Mouse (Mus musculus): ENCODE measurements around the gene Astn2. TPM values are rescaled to one million over a fixed set of nuclear protein-coding genes. Genes with fewer than 3 reads are reported as not detected.

Astn2 gene
- total RNA-seq, 2 experiments from 2014 or later, result not detected

GRCm38 (mm10) chr4:66314806-66315484 is 89.5 kb downstream of the Astn2 start:
- no peak for ATAC-seq (replicated peaks; ENCODE audit: poor library complexity)

GRCm38 (mm10) chr4:66312733-66313132 is 91.7 kb downstream of the Astn2 start:
- ATAC-seq (replicated peaks; ENCODE audit: poor library complexity), result no peak

- no peak for ATAC-seq (replicated peaks; ENCODE audit: poor library complexity)
Observed at GRCm38 (mm10) chr4:66310315-66311020, 93.9 kb downstream of the Astn2 start.

- ATAC-seq (replicated peaks; ENCODE audit: poor library complexity), result no peak
Observed at GRCm38 (mm10) chr4:66306377-66306776, 98.0 kb downstream of the Astn2 start.

- no peak for ATAC-seq (replicated peaks; ENCODE audit: poor library complexity)
Observed at GRCm38 (mm10) chr4:66302686-66303310, 101.6 kb downstream of the Astn2 start.

- ATAC-seq (replicated peaks; ENCODE audit: poor library complexity), result no peak
Observed at GRCm38 (mm10) chr4:66285034-66285433, 119.4 kb downstream of the Astn2 start.

- ATAC-seq (replicated peaks; ENCODE audit: poor library complexity), result no peak
Observed at GRCm38 (mm10) chr4:66276096-66276495, 128.3 kb downstream of the Astn2 start.

GRCm38 (mm10) chr4:66271550-66272117 is 132.8 kb downstream of the Astn2 start:
- ATAC-seq (replicated peaks; ENCODE audit: poor library complexity), result no peak

GRCm38 (mm10) chr4:66264031-66264430 is 140.4 kb downstream of the Astn2 start:
- no peak for ATAC-seq (replicated peaks; ENCODE audit: poor library complexity)

GRCm38 (mm10) chr4:66261276-66261675 is 143.1 kb downstream of the Astn2 start:
- ATAC-seq (replicated peaks; ENCODE audit: poor library complexity), result no peak

GRCm38 (mm10) chr4:66258905-66259304 is 145.5 kb downstream of the Astn2 start:
- ATAC-seq (replicated peaks; ENCODE audit: poor library complexity), result no peak

GRCm38 (mm10) chr4:66254695-66255492 is 149.5 kb downstream of the Astn2 start:
- no peak for ATAC-seq (replicated peaks; ENCODE audit: poor library complexity)

GRCm38 (mm10) chr4:66248521-66248920 is 155.9 kb downstream of the Astn2 start:
- ATAC-seq (replicated peaks; ENCODE audit: poor library complexity), result no peak

GRCm38 (mm10) chr4:66242683-66243082 is 161.7 kb downstream of the Astn2 start:
- ATAC-seq (replicated peaks; ENCODE audit: poor library complexity), result no peak

- ATAC-seq (replicated peaks; ENCODE audit: poor library complexity), result no peak
Observed at GRCm38 (mm10) chr4:66232799-66233198, 171.6 kb downstream of the Astn2 start.

- no peak for ATAC-seq (replicated peaks; ENCODE audit: poor library complexity)
Observed at GRCm38 (mm10) chr4:66232350-66232749, 172.1 kb downstream of the Astn2 start.

GRCm38 (mm10) chr4:66230735-66231134 is 173.7 kb downstream of the Astn2 start:
- no peak for ATAC-seq (replicated peaks; ENCODE audit: poor library complexity)

GRCm38 (mm10) chr4:66222602-66223317 is 181.7 kb downstream of the Astn2 start:
- peak; percentile 87 for ATAC-seq (replicated peaks; ENCODE audit: poor library complexity)

- no peak for ATAC-seq (replicated peaks; ENCODE audit: poor library complexity)
Observed at GRCm38 (mm10) chr4:66215170-66215618, 189.2 kb downstream of the Astn2 start.

- ATAC-seq (replicated peaks; ENCODE audit: poor library complexity), result no peak
Observed at GRCm38 (mm10) chr4:66189636-66190035, 214.8 kb downstream of the Astn2 start.
